Mouse (Mus musculus) MEL (cell line): ENCODE measurements around the gene Grk5. TPM values are rescaled to one million over a fixed set of nuclear protein-coding genes. Genes with fewer than 3 reads are reported as not detected.

Source experiments
- DNase-seq: peaks from one replicate; pipeline ENCODE4 v3.0.0; 2011; ENCODE audit warnings: low read depth, low spot score
- H3K27ac ChIP-seq: 2 replicates; pipeline ENCODE4 v1.5.1; 2012; ENCODE audit warnings: low read depth, mild to moderate bottlenecking, control low read depth, low read length, moderate library complexity; ENCODE audit not compliant: control insufficient read depth
- H3K27me3 ChIP-seq, 2 experiments: fragments of 150-350 bp in 1 of 2; sonication (generic) in 1 of 2; 2 replicates each; pipeline ENCODE4 v1.6.1; 2012; ENCODE audit warnings: low read length in 2 of 2, mild to moderate bottlenecking in 2 of 2, improper control_type of control experiment in 1 of 2, moderate library complexity in 1 of 2; ENCODE audit not compliant: insufficient read depth in 2 of 2, control insufficient read depth in 1 of 2
- H3K36me3 ChIP-seq, 2 experiments: 2 replicates each; pipeline ENCODE4 v1.6.1; 2012 to 2014; ENCODE audit warnings: low read length in 2 of 2, improper control_type of control experiment in 1 of 2, inconsistent platforms in 1 of 2, mild to moderate bottlenecking in 1 of 2; ENCODE audit not compliant: insufficient read depth in 2 of 2, control insufficient read depth in 1 of 2
- H3K4me1 ChIP-seq, 2 experiments: fragments of 150-350 bp in 1 of 2; sonication (generic) in 1 of 2; 2 replicates each; pipeline ENCODE4 v1.6.1; 2012; ENCODE audit warnings: low read length in 2 of 2, improper control_type of control experiment in 1 of 2, mild to moderate bottlenecking in 1 of 2; ENCODE audit not compliant: insufficient read depth in 2 of 2, control insufficient read depth in 1 of 2
- H3K4me3 ChIP-seq, 2 experiments: fragments of 150-350 bp in 1 of 2; sonication (generic) in 1 of 2; 2 replicates each; pipeline ENCODE4 v1.5.1; 2012; ENCODE audit warnings: low read depth in 2 of 2, low read length in 2 of 2, mild to moderate bottlenecking in 2 of 2, moderate library complexity in 2 of 2, control low read depth in 1 of 2, improper control_type of control experiment in 1 of 2; ENCODE audit not compliant: control insufficient read depth in 1 of 2, insufficient read depth in 1 of 2
- H3K79me2 ChIP-seq: 2 replicates; pipeline ENCODE4 v1.6.1; 2012; ENCODE audit warnings: mild to moderate bottlenecking, low read length, moderate library complexity; ENCODE audit not compliant: control insufficient read depth, poor library complexity, insufficient read depth
- H3K9ac ChIP-seq: 2 replicates; pipeline ENCODE4 v1.6.1; 2012; ENCODE audit warnings: low read depth, mild to moderate bottlenecking, control low read depth, low read length, moderate library complexity; ENCODE audit not compliant: control insufficient read depth, poor library complexity, severe bottlenecking
- H3K9me3 ChIP-seq: fragments of 150-350 bp; sonication (generic); replicated peaks from 2 replicates; pipeline ENCODE4 v1.6.1; 2012; ENCODE audit warnings: mild to moderate bottlenecking, low read length, improper control_type of control experiment, moderate library complexity; ENCODE audit not compliant: insufficient read depth
- E2F4 ChIP-seq: IDR thresholded peaks from 2 replicates; pipeline ENCODE4 v1.6.1; 2011; ENCODE audit warnings: low read depth, low read length, improper control_type of control experiment, borderline replicate concordance
- ELF1 ChIP-seq: IDR thresholded peaks from 2 replicates; pipeline ENCODE4 v1.6.1; 2014; ENCODE audit warnings: low read depth, mild to moderate bottlenecking, inconsistent platforms, low read length, improper control_type of control experiment, moderate library complexity
- EP300 ChIP-seq, 2 experiments: IDR thresholded peaks; 2 replicates each; pipeline ENCODE4 v1.6.1; 2011; ENCODE audit warnings: improper control_type of control experiment in 2 of 2, low read length in 2 of 2, low read depth in 1 of 2, mild to moderate bottlenecking in 1 of 2
- GATA1 ChIP-seq: IDR thresholded peaks from 2 replicates; pipeline ENCODE4 v1.6.1; 2011; ENCODE audit warnings: low read depth, low read length, improper control_type of control experiment
- HCFC1 ChIP-seq: IDR thresholded peaks from 2 replicates; pipeline ENCODE4 v1.6.1; 2012; ENCODE audit warnings: low read depth, mild to moderate bottlenecking, inconsistent platforms, low read length, improper control_type of control experiment, moderate library complexity
- JUND ChIP-seq: IDR thresholded peaks from 2 replicates; pipeline ENCODE4 v1.6.1; 2011; ENCODE audit warnings: low read depth, mild to moderate bottlenecking, improper control_type of control experiment, low read length
- KAT2A ChIP-seq: conservative IDR thresholded peaks from 2 replicates; pipeline ENCODE4 v1.6.1; 2012; ENCODE audit warnings: low read depth, low read length, improper control_type of control experiment, inconsistent platforms
- MAX ChIP-seq: IDR thresholded peaks from 2 replicates; pipeline ENCODE4 v1.6.1; 2011; ENCODE audit warnings: low read length, improper control_type of control experiment
- MEF2A ChIP-seq: IDR thresholded peaks from 2 replicates; pipeline ENCODE4 v1.6.1; 2014; ENCODE audit warnings: low read depth, mild to moderate bottlenecking, inconsistent platforms, low read length, improper control_type of control experiment; ENCODE audit not compliant: poor library complexity, insufficient replicate concordance, severe bottlenecking; ENCODE audit errors: extremely low read depth
- MXI1 ChIP-seq: IDR thresholded peaks from 2 replicates; pipeline ENCODE4 v1.6.1; 2011; ENCODE audit warnings: mild to moderate bottlenecking, low read depth, low read length, improper control_type of control experiment
- MYB ChIP-seq: IDR thresholded peaks from 2 replicates; pipeline ENCODE4 v1.6.1; 2011; ENCODE audit warnings: mild to moderate bottlenecking, low read depth, low read length, improper control_type of control experiment
- MYC ChIP-seq: IDR thresholded peaks from 2 replicates; pipeline ENCODE4 v1.6.1; 2011; ENCODE audit warnings: low read depth, mild to moderate bottlenecking, low read length, improper control_type of control experiment, moderate library complexity
- NRF1 ChIP-seq: IDR thresholded peaks from 2 replicates; pipeline ENCODE4 v1.6.1; 2014; ENCODE audit warnings: low read depth, mild to moderate bottlenecking, inconsistent platforms, low read length, improper control_type of control experiment, moderate library complexity; ENCODE audit not compliant: poor library complexity, insufficient read depth, severe bottlenecking
- POLR2A ChIP-seq, 2 experiments: IDR thresholded peaks; 2 replicates each; pipeline ENCODE4 v1.6.1; 2011 to 2012; ENCODE audit warnings: low read length in 2 of 2, mild to moderate bottlenecking in 2 of 2, control low read depth in 1 of 2, improper control_type of control experiment in 1 of 2, low read depth in 1 of 2, moderate library complexity in 1 of 2; ENCODE audit not compliant: control insufficient read depth in 1 of 2, insufficient read depth in 1 of 2, poor library complexity in 1 of 2
- POLR2AphosphoS5 ChIP-seq: IDR thresholded peaks from 2 replicates; pipeline ENCODE4 v1.6.1; 2012; ENCODE audit warnings: low read depth, borderline replicate concordance, mild to moderate bottlenecking, inconsistent platforms, low read length, moderate library complexity, mixed read lengths
- RAD21 ChIP-seq: IDR thresholded peaks from 2 replicates; pipeline ENCODE4 v1.6.1; 2011; ENCODE audit warnings: mild to moderate bottlenecking, low read depth, low read length, improper control_type of control experiment
- RCOR1 ChIP-seq: IDR thresholded peaks from 2 replicates; pipeline ENCODE4 v1.6.1; 2012; ENCODE audit warnings: low read depth, mild to moderate bottlenecking, inconsistent platforms, low read length, improper control_type of control experiment
- SIN3A ChIP-seq: IDR thresholded peaks from 2 replicates; pipeline ENCODE4 v1.6.1; 2012; ENCODE audit warnings: low read length, improper control_type of control experiment, inconsistent platforms
- TBP ChIP-seq: IDR thresholded peaks from 2 replicates; pipeline ENCODE4 v1.8.0; 2011; ENCODE audit warnings: low read depth, low read length, improper control_type of control experiment
- UBTF ChIP-seq: IDR thresholded peaks from 2 replicates; pipeline ENCODE4 v1.6.1; 2012; ENCODE audit warnings: low read depth, mild to moderate bottlenecking, inconsistent platforms, low read length, improper control_type of control experiment, moderate library complexity, borderline replicate concordance; ENCODE audit not compliant: insufficient read depth
- USF1 ChIP-seq: IDR thresholded peaks from 2 replicates; pipeline ENCODE4 v1.6.1; 2014; ENCODE audit warnings: low read depth, mild to moderate bottlenecking, inconsistent platforms, low read length, improper control_type of control experiment, moderate library complexity
- USF2 ChIP-seq, 2 experiments: IDR thresholded peaks; 2 replicates each; pipeline ENCODE4 v1.6.1; 2011 to 2012; ENCODE audit warnings: improper control_type of control experiment in 2 of 2, low read length in 2 of 2, borderline replicate concordance in 1 of 2, inconsistent platforms in 1 of 2, low read depth in 1 of 2, mild to moderate bottlenecking in 1 of 2; ENCODE audit not compliant: insufficient read depth in 1 of 2
- ZKSCAN1 ChIP-seq: IDR thresholded peaks from 2 replicates; pipeline ENCODE4 v1.6.1; 2012; ENCODE audit warnings: low read depth, mild to moderate bottlenecking, inconsistent platforms, low read length, improper control_type of control experiment, moderate library complexity
- ZNF384 ChIP-seq: IDR thresholded peaks from 2 replicates; pipeline ENCODE4 v1.6.1; 2012; ENCODE audit warnings: low read depth, mild to moderate bottlenecking, inconsistent platforms, low read length, improper control_type of control experiment
- polyA plus RNA-seq, 2 experiments: library from polyadenylated mRNA; stranded (reverse) in 1 of 2; unstranded in 1 of 2; fragments of >175 nt in 1 of 2; fragments of >200 nt in 1 of 2; gene quantifications; 2 replicates each; pipeline versions ENCODE4 v1.2.1 to v1.2.4; 2012; ENCODE audit warnings: low replicate concordance in 2 of 2, low read depth in 1 of 2; ENCODE audit not compliant: insufficient read length in 2 of 2, insufficient read depth in 1 of 2, missing spikeins in 1 of 2
- total RNA-seq: library from RNA; depleted of rRNA; stranded (reverse); fragments of 300-350 nt; gene quantifications from 2 replicates; pipeline ENCODE4 v1.2.3, GENCODE M21; 2012

Grk5 gene
- total and polyA plus RNA-seq, 3 experiments = 4.2 to 8.1 TPM; not detected in 1

- Histone ChIP-seq H3K4me3 (no peak overlapping the region), H3K27ac (no peak overlapping the region)
- TF ChIP-seq HCFC1 (no peak), E2F4 (no peak), JUND (no peak), UBTF (no peak), TBP (no peak), SIN3A (no peak), POLR2A (IDR thresholded peaks at IDR 0.05; ENCODE audit: control insufficient read depth in 1 of 2, insufficient read depth in 1 of 2, low read depth in 1 of 2, low read length in 2 of 2, poor library complexity in 1 of 2) (no peak), ZKSCAN1 (no peak), USF2 (IDR thresholded peaks at IDR 0.05; ENCODE audit: borderline replicate concordance in 1 of 2, insufficient read depth in 1 of 2, low read depth in 1 of 2, low read length in 2 of 2) (no peak), KAT2A (no peak), MEF2A (no peak), MXI1 (no peak)
- TF ChIP-seq, all 39 proteins: peak for 0
- no peaks in the 10 kb centered on the region for H3K79me2 ChIP-seq
- no peak overlapping the region for H3K9ac ChIP-seq
- no peaks in the 10 kb centered on the region; a peak in 1 of 4 replicates for H3K4me1 ChIP-seq
- no peaks in the 10 kb centered on the region for H3K27me3 ChIP-seq
- no peaks in the 10 kb centered on the region; a peak in 1 of 4 replicates for H3K36me3 ChIP-seq
- DNase-seq = no peak
- H3K9me3 ChIP-seq = no peaks in the 10 kb centered on the region
Observed at GRCm38 (mm10) chr19:60903971-60904370, 14.4 kb downstream of the Grk5 start.

- Histone ChIP-seq H3K27ac (no peak overlapping the region), H3K27me3 (no peaks in the 10 kb centered on the region), H3K4me1 (peaks cover 4 to 9% of the 10 kb centered on the region in 2 experiments), H3K9ac (no peak overlapping the region), H3K36me3 (peaks cover 0 to 8% of the 10 kb centered on the region in 2 experiments; a peak in 2 of 4 replicates), H3K4me3 (no peak overlapping the region), H3K79me2 (no peaks in the 10 kb centered on the region), H3K9me3 (no peaks in the 10 kb centered on the region)
- peak; percentile 30 for DNase-seq
- no peak for TF ChIP-seq POLR2AphosphoS5
- TF ChIP-seq RAD21 = no peak
- no peak for TF ChIP-seq RCOR1
- no peak for TF ChIP-seq ZNF384
- TF ChIP-seq ELF1 = no peak
- no peak for TF ChIP-seq MYB
- TF ChIP-seq USF1 = no peak
- TF ChIP-seq GATA1 = peak; percentile 23; the same call in 1 of the 2 replicates
- no peak for TF ChIP-seq MAX
- TF ChIP-seq NRF1 = no peak
- TF ChIP-seq EP300 (IDR thresholded peaks at IDR 0.05; ENCODE audit: low read depth in 1 of 2, low read length in 2 of 2) = peak in 1 of 2 experiments; percentile 19; a peak in 1 of 4 replicates
- TF ChIP-seq MYC = no peak
Observed at GRCm38 (mm10) chr19:60905477-60905876, 15.9 kb downstream of the Grk5 start.
